Mouse (Mus musculus): ENCODE data around the gene Ripor1. TPM values are rescaled to one million over a fixed set of nuclear protein-coding genes. Genes with fewer than 3 reads are reported as not detected.
A peak's percentile ranks its signal among the peaks of the same experiment; 100 is the strongest.

Ripor1 gene
- polyA plus RNA-seq, 1 experiment from 2014 or later: 28.4 TPM

DNA sequence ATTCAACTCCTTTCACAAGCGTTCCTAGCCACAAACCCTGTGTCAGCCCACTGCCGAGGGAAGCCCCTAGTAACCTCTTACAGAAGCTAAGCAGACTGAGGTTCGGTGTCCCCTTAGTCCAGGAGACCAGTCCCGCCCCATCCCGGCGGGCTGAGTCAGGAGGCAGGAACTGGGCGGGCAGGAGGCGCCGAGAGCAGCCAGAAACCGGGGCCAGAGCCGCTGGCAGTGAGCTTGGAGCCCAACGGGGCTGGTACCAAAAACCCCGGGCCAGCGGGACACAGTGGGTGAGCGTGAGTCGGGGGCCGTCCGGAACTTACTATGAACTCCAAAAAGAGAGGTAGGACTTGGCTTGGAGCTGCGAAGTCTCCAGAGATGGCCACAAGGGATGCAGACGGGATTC, 8.0 kb downstream of the Ripor1 start:
- peaks cover 31% of the 10 kb centered on the region for H3K36me3 ChIP-seq (ENCODE audit: control insufficient read depth, insufficient read depth, low read length)
- no peaks in the 10 kb centered on the region for H3K27me3 ChIP-seq (ENCODE audit: control insufficient read depth, insufficient read depth, low read length)
- H3K4me1 ChIP-seq (ENCODE audit: control insufficient read depth, insufficient read depth, low read length): peaks cover 21% of the 10 kb centered on the region; the same call in 1 of the 2 replicates
- H3K4me3 ChIP-seq (ENCODE audit: low read length): peak overlapping the region; percentile 36
- H3K4me2 ChIP-seq (replicated peaks; ENCODE audit: low read depth, low read length): peak overlapping the region; percentile 95
- ATAC-seq (ENCODE audit: low FRiP score, low TSS enrichment): no peak
- H3K27ac ChIP-seq (ENCODE audit: low read depth, low read length): no peak overlapping the region
- H3K9ac ChIP-seq (ENCODE audit: low read depth, low read length): peak overlapping the region; percentile 37; the same call in 1 of the 2 replicates
- 2% methylated on average over 20 of the region's 20 CpGs for WGBS
- no peaks in the 10 kb centered on the region for H3K9me3 ChIP-seq (ENCODE audit: control insufficient read depth, low read length)

DNA sequence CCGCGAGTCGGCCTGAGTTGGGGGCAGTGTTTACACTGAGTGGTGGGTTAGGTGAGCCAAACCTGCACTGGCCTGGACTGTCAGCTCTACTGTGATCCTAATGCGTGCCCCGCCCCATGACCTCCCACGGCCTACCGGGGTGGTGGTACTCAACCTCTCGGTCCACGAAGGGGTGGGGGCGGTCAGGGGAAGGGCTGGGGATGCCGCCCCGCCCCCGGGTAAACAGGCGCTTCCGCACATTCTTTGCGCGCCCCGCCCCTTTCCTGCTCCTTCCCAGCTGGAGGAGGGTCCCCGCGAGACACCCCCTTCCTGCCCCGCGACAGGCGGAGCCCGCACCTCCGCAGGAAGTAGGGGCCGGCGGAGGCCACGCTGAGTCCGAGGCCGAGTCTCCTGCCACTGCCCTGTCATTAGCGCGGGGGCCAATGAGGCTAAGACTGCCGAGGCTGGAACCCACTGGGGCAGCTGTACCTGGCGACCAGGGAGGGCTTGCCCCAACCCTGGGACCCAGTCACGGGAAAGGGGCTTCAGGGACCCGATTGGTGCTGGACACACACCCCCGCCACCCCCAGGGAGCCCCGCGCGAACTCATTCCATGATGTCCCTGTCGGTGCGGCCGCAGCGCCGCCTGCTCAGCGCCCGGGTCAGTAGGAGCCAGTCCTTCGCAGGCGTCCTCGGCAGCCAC, 8.9 kb downstream of the Ripor1 start:
- Histone ChIP-seq H3K27ac (ENCODE audit: low read depth, low read length) (no peak overlapping the region), H3K4me3 (ENCODE audit: low read length) (peak overlapping the region; percentile 54), H3K27me3 (ENCODE audit: control insufficient read depth, insufficient read depth, low read length) (no peaks in the 10 kb centered on the region), H3K9me3 (ENCODE audit: control insufficient read depth, low read length) (no peaks in the 10 kb centered on the region), H3K4me2 (replicated peaks; ENCODE audit: low read depth, low read length) (peak overlapping the region; percentile 95), H3K36me3 (ENCODE audit: control insufficient read depth, insufficient read depth, low read length) (peaks cover 40% of the 10 kb centered on the region), H3K4me1 (ENCODE audit: control insufficient read depth, insufficient read depth, low read length) (peaks cover 21% of the 10 kb centered on the region; the same call in 1 of the 2 replicates), H3K9ac (ENCODE audit: low read depth, low read length) (peak overlapping the region; percentile 55)
- under 1% methylated on average over 46 of the region's 50 CpGs for WGBS
- ATAC-seq (ENCODE audit: low FRiP score, low TSS enrichment): peak; percentile 85

DNA sequence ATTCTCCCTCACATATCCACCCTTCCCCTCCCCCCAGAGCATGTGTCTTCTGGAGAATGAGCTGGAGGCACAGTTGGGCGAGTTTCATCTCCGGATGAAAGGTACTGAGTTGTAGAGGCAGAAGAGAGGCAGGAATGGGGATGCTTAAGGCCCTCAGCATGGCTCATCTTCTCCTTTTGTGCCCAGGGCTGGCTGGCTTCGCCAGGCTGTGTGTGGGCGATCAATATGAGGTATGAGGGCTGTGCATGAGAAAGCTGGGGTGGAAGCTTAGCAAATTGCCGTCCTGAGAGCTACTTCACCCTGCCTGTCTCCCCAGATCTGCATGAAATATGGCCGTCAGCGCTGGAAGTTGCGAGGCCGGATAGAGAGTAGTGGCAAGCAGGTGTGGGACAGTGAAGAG, 10.9 kb downstream of the Ripor1 start:
- H3K27me3 ChIP-seq (ENCODE audit: control insufficient read depth, insufficient read depth, low read length): no peaks in the 10 kb centered on the region

DNA sequence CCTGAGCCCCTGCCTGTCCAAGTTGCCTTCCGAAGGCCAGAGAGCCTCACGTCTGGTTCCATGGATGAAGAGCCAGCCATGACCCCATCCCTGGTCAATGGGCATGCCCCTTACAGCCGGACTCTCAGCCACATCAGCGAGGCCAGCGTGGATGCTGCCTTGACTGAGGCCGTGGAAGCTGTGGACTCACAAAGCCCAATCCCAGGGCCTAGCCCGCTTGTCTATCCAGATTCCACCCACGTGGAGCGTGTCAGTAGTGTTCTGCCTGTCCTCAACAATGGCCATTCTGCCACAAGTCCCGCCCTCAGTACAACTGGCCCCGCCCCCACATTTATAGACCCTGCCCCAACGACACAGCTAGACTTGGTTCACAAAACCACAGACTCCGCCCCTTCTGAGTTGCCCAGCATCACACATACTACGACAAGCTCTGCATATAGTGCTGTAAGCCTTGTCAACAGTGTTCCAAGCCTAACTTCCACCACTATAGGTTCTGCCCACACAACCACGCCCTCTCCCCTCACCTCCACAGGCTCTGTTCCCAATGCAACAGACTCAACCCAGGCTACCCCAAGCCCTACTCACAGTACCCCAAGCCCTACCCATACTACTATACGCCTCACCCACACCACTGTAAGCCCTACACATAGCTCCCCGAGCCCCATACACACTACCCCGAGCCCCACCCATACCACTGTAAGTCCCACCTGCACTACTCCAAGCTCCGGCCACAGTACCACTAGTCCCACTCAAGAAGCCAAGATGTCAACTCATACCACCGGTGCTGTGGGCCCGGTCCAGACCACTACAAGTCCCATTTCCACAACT, 12.6 kb downstream of the Ripor1 start:
- Histone ChIP-seq H3K9ac (ENCODE audit: low read depth, low read length) (no peak overlapping the region), H3K27ac (ENCODE audit: low read depth, low read length) (no peak overlapping the region), H3K4me3 (ENCODE audit: low read length) (no peak overlapping the region), H3K9me3 (ENCODE audit: control insufficient read depth, low read length) (no peaks in the 10 kb centered on the region), H3K36me3 (ENCODE audit: control insufficient read depth, insufficient read depth, low read length) (peaks cover 69% of the 10 kb centered on the region), H3K27me3 (ENCODE audit: control insufficient read depth, insufficient read depth, low read length) (no peaks in the 10 kb centered on the region), H3K4me1 (ENCODE audit: control insufficient read depth, insufficient read depth, low read length) (peaks cover 26% of the 10 kb centered on the region), H3K4me2 (replicated peaks; ENCODE audit: low read depth, low read length) (no peak overlapping the region)
- no peak for ATAC-seq (ENCODE audit: low FRiP score, low TSS enrichment)
- WGBS: 91% methylated on average over 21 of the region's 21 CpGs

More for the DNA sequence above, 10.9 kb downstream of the Ripor1 start:
- H3K9ac ChIP-seq (ENCODE audit: low read depth, low read length): no peak overlapping the region
- no peak overlapping the region for H3K4me3 ChIP-seq (ENCODE audit: low read length)
- H3K4me2 ChIP-seq (replicated peaks; ENCODE audit: low read depth, low read length): no peak overlapping the region
- no peak overlapping the region for H3K27ac ChIP-seq (ENCODE audit: low read depth, low read length)
- ATAC-seq (ENCODE audit: low FRiP score, low TSS enrichment): no peak
- peaks cover 60% of the 10 kb centered on the region for H3K36me3 ChIP-seq (ENCODE audit: control insufficient read depth, insufficient read depth, low read length)
- H3K4me1 ChIP-seq (ENCODE audit: control insufficient read depth, insufficient read depth, low read length): peaks cover 14% of the 10 kb centered on the region; the same call in 1 of the 2 replicates
- 89% methylated on average over 9 of the region's 9 CpGs for WGBS
- H3K9me3 ChIP-seq (ENCODE audit: control insufficient read depth, low read length): no peaks in the 10 kb centered on the region

DNA sequence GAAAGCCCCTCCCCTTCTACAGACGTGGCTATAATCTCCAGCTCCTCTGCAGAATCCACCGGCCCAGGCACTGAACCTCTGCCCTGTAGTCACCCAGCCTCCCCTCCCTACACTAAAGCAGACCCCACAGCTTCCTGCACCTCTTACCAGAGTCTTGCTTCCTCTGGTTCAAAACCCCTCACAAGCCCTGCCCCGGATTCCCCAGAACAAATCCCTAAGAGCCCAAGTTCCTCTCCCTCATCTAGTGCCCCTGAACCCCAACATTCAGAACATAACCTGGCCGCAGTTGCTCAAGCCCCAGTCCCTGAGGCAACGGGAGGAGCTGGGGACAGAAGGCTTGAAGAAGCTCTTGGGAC, 13.2 kb downstream of the Ripor1 start:
- H3K36me3 ChIP-seq (ENCODE audit: control insufficient read depth, insufficient read depth, low read length): peaks cover 69% of the 10 kb centered on the region
- no peak for ATAC-seq (ENCODE audit: low FRiP score, low TSS enrichment)
- peaks cover 26% of the 10 kb centered on the region for H3K4me1 ChIP-seq (ENCODE audit: control insufficient read depth, insufficient read depth, low read length)
- no peak overlapping the region for H3K27ac ChIP-seq (ENCODE audit: low read depth, low read length)
- 87% methylated on average over 5 of the region's 5 CpGs for WGBS
- H3K4me3 ChIP-seq (ENCODE audit: low read length): no peak overlapping the region
- H3K9ac ChIP-seq (ENCODE audit: low read depth, low read length): no peak overlapping the region
- H3K9me3 ChIP-seq (ENCODE audit: control insufficient read depth, low read length): no peaks in the 10 kb centered on the region
- H3K27me3 ChIP-seq (ENCODE audit: control insufficient read depth, insufficient read depth, low read length): no peaks in the 10 kb centered on the region
- no peak overlapping the region for H3K4me2 ChIP-seq (replicated peaks; ENCODE audit: low read depth, low read length)

DNA sequence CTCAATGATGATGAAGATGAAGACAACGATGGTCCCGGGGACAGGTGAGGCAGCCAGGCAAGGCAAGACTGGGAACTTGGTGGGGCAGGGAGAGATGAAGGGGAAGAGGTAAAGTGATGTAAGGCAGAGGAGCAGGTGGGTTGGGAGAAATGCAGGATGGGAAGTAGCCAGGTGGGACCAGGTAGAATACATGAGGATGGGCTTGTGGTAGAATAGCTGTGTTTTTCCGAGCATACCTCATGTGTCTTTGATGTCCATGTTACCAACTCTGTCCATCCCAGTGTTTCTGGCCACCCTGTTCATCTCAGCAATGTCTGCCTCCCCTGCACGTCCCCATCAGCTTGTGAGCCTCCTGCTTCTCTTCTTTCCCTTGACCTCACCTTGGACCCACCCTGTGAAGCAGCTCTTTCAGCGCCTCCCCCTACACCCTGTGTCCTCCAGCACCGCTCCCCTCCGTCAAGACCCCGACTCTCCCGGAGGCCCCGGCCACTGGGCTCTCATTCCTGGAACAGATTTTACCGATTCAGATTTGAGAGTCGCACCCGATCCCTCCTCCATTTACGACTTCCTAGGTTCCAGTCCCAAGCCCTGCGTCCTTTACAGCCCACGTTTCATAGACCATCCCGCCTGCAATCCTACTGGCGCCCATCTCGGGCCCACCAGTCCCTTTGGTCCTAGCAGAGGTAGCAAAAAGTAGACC, 14.0 kb downstream of the Ripor1 start:
- ATAC-seq (ENCODE audit: low FRiP score, low TSS enrichment): no peak
- H3K4me2 ChIP-seq (replicated peaks; ENCODE audit: low read depth, low read length): no peak overlapping the region

DNA sequence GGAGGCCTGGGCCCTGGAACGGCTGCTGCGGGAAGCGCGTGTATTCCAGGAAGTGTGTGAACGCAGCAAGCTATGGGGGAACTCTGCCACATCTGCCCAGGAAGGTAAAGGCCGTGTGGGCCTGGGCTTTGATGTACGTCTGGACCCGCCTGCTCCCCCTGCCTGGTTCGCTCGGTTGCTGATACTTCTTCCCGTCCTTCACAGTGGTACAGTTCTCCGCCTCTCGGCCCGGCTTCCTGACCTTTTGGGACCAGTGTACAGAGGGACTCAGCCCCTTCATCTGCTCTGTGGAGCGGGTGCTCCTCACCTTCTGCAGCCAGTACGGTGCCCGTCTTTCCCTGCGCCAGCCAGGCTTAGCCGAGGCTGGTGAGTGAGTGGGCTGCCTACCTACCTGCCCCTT, 15.2 kb downstream of the Ripor1 start:
- no peak for ATAC-seq (ENCODE audit: low FRiP score, low TSS enrichment)
- Histone ChIP-seq H3K4me2 (replicated peaks; ENCODE audit: low read depth, low read length) (no peak overlapping the region), H3K27me3 (ENCODE audit: control insufficient read depth, insufficient read depth, low read length) (no peaks in the 10 kb centered on the region), H3K9me3 (ENCODE audit: control insufficient read depth, low read length) (no peaks in the 10 kb centered on the region), H3K4me3 (ENCODE audit: low read length) (no peak overlapping the region), H3K36me3 (ENCODE audit: control insufficient read depth, insufficient read depth, low read length) (peaks cover 64% of the 10 kb centered on the region), H3K9ac (ENCODE audit: low read depth, low read length) (no peak overlapping the region), H3K27ac (ENCODE audit: low read depth, low read length) (no peak overlapping the region), H3K4me1 (ENCODE audit: control insufficient read depth, insufficient read depth, low read length) (peaks cover 35% of the 10 kb centered on the region)
- WGBS: 90% methylated on average over 19 of the region's 19 CpGs

More for the DNA sequence above, 14.0 kb downstream of the Ripor1 start:
- peaks cover 69% of the 10 kb centered on the region for H3K36me3 ChIP-seq (ENCODE audit: control insufficient read depth, insufficient read depth, low read length)
- no peak overlapping the region for H3K27ac ChIP-seq (ENCODE audit: low read depth, low read length)
- H3K9me3 ChIP-seq (ENCODE audit: control insufficient read depth, low read length): no peaks in the 10 kb centered on the region
- H3K4me3 ChIP-seq (ENCODE audit: low read length): no peak overlapping the region
- H3K9ac ChIP-seq (ENCODE audit: low read depth, low read length): no peak overlapping the region
- peaks cover 33% of the 10 kb centered on the region for H3K4me1 ChIP-seq (ENCODE audit: control insufficient read depth, insufficient read depth, low read length)
- WGBS: 91% methylated on average over 19 of the region's 19 CpGs
- no peaks in the 10 kb centered on the region for H3K27me3 ChIP-seq (ENCODE audit: control insufficient read depth, insufficient read depth, low read length)

DNA sequence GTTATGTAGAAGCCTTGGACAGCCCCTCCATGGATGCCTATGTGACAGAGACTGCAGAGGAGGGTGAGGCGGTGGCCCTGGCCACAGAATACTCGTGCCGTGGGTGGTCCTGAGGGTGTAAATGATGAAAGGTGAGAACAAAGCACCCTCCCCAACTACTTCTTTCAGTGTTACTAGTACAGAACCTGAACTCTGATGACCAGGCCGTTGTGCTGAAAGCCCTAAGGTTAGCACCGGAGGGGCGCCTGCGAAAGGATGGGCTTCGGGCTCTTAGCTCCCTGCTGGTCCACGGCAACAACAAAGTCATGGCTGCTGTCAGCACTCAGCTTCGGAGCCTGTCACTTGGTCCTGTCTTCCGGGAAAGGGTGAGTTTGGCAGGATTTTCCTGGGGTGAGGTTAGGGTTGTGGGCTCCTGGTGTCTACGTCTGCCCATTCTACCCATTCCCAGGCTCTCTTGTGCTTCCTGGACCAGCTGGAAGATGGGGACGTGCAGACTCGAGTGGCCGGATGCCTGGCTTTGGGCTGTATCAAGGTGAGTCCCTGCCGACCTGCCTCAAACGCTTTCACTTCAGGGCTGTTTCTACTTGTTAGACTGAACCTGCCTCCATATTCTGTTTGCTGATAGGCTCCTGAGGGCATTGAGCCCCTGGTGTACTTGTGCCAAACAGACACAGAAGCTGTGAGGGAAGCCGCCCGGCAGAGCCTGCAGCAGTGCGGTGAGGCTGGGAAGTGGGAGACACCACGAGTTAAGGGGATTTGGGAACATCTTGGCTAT, 16.1 kb downstream of the Ripor1 start:
- Histone ChIP-seq H3K36me3 (ENCODE audit: control insufficient read depth, insufficient read depth, low read length) (peaks cover 55% of the 10 kb centered on the region), H3K4me2 (replicated peaks; ENCODE audit: low read depth, low read length) (no peak overlapping the region), H3K4me3 (ENCODE audit: low read length) (no peak overlapping the region), H3K9ac (ENCODE audit: low read depth, low read length) (no peak overlapping the region), H3K9me3 (ENCODE audit: control insufficient read depth, low read length) (no peaks in the 10 kb centered on the region), H3K4me1 (ENCODE audit: control insufficient read depth, insufficient read depth, low read length) (peaks cover 35% of the 10 kb centered on the region), H3K27ac (ENCODE audit: low read depth, low read length) (no peak overlapping the region), H3K27me3 (ENCODE audit: control insufficient read depth, insufficient read depth, low read length) (no peaks in the 10 kb centered on the region)
- 89% methylated on average over 21 of the region's 21 CpGs for WGBS
- no peak for ATAC-seq (ENCODE audit: low FRiP score, low TSS enrichment)

Data from kidney, embryonic 14.5 days (tissue).